Mouse (Mus musculus): ENCODE measurements around the gene Scarb1.

DNA sequence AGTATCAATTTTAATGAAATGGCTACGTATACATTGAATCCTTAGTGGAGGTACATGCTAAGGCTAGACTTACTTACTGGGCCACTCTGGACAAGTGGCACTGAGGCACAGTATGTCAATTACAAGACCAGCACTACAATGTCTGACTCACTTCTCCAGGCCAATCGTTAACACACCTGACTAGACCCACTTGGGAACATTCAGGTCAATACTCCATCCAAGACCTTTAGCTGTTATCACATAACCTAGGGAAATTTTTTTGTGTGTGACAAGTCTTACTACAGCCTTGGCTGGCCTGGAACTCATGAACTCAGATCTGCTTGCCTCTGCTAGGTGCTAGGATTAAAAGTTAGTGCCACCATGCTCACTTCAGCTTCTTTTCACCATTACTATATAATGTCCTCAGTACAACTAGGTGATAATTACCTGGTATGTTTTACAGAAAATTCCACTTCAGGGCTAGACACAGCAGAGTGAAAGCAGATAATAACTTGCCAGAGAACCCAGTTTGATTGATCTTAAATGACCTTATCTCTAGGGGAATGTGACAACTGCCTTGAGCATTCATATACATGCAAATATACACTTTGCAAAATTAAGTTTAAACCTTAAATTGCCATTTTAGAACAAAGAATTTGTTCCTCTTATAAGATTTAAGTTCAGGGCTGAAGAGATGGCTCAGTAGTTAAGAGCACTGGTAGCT, 43.8 kb upstream of the Scarb1 start:
- no peak for TF ChIP-seq CTCF (IDR thresholded peaks at IDR 0.05; ENCODE audit: low read depth, low read length)
- TF ChIP-seq POLR2A (IDR thresholded peaks at IDR 0.05; ENCODE audit: insufficient read depth, low read length), result no peak
